Mouse (Mus musculus) layer of hippocampus, postnatal 25 days (tissue): ENCODE measurements at regions not wholly inside any gene's neighbourhood (a gene's known extent, or its start where the extent isn't known, plus 50 kb on each side); places are given as distances from the start of the nearest gene placed in this dataset.
A peak's percentile ranks its signal among the peaks of the same experiment; 100 is the strongest.

Experiments used
- DNase-seq, 2 experiments: peaks; one replicate each; pipeline ENCODE4 v3.0.0; 2022; ENCODE audit warnings: mixed read lengths in 2 of 2, low spot score in 1 of 2; ENCODE audit errors: extremely low spot score in 1 of 2

DNA sequence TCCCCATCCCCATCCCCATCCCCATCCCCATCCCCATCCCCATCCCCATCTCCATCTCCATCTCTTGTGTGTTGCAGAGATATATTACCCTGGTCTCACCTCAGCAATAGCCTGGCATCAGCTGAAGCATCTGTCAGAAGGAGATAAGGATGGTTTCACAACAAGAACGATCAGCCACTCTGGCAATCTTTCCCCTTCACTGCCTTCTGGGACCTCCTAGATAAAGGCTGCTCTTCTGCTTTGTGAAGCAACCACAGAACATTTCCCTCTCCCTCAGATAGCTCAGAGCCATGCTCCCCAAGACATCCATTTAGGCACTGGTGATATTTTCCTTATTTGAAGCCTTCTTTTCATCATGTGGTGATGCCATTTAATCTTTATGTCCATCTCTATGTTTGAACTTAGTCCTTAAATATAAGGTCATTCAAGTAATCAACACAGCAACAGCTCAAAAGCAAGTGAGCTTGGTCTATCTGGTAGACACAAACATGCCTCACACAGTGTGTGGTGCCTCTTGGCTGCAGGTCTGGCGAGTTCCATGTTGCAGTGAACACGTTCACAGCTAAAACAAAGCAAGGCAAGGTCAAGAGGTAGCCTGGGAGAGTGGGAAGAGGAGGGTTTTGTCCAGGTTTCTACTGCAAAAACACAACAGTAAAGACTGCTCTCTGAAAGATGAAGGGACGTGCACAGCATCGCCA lies 321.7 kb upstream of the Runx1 start:
- no peak for DNase-seq

DNA sequence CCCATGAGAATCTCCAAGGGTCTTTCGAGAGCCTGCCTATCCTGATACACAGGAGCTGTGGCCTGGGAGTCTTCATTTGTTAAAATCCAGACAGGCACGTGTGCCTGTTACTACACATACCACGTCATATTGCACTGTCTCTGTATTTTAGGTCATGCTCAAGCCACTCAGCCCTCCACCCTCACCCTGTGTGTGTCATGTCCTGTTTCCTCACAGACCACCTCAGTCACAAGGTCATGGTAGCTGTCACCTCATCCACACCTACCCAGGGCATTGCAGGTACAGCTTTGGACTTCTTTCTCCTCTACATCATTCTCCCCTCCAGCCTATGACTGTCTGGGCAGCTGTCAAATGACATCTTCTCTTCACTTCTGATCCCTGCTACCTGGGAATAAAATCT lies 320.9 kb upstream of the Runx1 start:
- no peak for DNase-seq

DNA sequence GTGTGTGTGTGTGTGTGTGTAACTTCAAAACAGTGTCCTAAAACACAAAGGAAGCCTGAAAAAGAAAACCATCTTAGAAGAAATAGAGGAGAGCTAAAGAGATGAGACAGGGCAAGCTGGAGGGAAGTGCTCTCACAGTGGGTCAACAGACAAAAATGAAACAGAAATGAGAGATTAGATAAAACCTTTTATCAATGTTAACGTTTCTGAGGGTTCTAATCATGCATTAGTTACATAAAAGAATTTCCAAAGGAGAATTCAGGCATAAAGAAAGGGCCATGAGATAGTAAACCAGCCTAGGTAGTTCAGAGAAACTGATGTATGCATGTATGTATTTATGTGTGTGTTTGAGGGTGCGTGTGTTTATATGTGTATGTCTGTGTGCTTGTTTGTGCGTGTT lies 319.7 kb upstream of the Runx1 start:
- no peak for DNase-seq

DNA sequence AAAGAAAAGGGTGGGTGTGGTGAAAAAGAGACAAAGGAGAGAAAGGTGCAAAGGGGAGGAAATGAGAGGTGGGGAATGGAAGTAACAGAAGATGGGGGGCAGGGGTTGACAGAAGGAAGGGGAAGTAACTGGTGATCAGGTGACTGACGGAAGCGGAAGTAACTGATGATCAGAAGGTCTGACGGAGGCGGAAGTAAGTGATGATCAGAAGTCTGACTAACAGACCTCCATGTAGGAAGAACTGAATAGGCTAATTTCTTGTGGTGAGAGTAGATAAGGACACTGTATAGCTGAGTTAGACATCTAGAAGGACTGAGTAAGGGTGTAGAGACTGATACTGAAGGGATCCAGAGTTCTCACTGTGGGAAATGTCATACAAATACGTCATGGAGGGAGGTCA lies 318.1 kb upstream of the Runx1 start:
- DNase-seq: no peak

DNA sequence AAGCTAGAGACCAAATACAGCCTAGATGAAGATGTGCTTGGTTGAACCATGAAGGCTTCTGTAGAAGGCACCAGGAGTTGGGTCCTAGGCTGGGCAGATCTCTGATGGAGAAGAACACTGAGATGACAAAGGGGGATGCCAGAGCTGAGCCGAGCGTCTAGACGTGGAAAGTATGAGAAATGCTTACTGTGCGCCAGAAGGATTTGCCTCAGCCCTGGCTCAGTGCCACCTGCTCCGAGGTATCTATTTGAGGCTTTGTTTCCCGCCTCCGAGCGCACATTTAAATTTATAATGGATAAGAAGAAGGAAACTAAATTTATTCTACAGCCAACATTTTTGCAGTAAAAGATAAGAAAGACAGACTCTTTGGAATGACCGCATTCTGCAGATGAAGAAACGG lies 317.2 kb upstream of the Runx1 start:
- DNase-seq: peak in 1 of 2 experiments; percentile 48

DNA sequence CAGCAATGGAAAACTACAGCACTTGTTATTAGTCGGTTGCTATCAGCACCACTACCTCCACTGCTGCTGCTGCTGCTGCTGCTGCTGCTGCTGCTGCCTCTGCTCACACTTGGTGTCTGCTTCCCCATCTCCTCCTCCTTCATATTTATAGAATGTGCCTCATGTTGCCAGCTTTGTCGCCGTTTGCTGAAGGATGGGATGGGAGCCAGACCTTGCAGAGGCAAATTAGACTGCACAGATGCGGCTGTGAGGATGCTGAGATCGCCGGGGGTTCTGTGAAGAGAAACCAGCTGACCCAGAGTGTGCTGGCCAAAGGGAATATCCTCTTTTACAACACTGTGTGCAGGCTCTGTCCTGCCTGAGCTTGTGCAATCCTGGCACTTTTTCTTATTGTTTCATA lies 316.0 kb upstream of the Runx1 start:
- no peak for DNase-seq

DNA sequence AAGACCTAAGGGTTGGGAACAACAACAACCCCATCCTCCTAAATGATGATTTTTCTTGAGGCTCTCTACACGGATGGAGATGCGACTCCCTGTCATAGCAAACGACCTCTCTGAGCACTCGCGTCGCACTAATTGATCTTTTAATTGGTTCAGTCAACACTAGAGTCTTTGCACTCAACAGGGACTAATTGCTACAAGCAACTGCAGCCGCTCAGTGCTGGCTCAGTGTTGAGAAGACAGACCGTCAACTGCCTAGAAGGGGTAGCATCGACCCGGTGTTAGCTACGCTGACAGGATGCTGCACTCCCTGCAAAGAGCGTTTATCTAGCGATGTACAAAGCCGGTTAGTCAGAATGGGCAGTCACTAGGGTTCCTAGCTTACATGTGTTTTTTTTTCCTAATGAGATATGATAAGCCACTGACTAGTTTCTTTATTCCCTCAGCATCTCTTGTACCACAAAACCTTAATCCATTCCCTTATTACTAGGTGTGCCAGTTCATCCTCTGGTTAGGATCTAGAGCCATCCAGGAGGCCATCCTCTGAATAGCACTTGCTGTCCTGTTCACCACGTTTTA lies 314.7 kb upstream of the Runx1 start:
- DNase-seq: no peak

DNA sequence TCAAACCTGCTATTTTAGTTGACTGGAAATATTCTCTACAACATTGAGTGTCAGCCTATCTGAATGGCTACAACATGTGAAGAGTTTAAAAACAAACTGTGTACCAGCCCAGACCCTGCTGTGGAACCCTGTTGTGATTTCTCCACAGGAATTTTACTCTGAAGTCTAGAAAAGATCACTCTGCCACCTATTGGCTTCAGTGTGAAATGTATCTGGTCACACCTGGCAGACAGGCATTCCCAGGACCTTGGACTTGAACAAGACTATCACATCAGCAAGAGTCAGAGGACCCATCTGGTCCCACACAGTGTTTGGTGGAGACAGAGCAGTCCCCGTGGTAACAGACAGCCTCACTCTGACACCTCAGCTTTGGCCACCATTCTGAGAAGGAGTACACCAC lies 311.3 kb upstream of the Runx1 start:
- DNase-seq: no peak

DNA sequence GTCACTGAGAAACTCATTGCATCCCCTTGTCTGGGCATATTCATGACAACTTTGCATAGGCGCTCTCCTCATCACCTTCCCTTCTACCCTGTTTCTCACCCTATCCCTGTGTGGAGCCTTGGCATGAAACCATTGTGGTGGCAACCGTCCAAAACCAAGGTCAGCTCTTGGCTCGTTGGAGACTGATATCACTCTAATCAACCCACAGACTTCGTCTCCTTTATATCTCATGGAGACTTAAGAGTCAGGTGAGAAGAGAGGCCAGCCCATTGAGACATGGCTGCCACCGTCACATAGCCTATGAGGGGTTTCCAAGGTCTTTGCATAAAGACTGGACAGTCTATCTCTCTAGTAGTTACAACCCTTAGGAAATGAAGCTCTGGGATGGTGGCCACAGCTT lies 305.5 kb upstream of the Runx1 start:
- DNase-seq: no peak

DNA sequence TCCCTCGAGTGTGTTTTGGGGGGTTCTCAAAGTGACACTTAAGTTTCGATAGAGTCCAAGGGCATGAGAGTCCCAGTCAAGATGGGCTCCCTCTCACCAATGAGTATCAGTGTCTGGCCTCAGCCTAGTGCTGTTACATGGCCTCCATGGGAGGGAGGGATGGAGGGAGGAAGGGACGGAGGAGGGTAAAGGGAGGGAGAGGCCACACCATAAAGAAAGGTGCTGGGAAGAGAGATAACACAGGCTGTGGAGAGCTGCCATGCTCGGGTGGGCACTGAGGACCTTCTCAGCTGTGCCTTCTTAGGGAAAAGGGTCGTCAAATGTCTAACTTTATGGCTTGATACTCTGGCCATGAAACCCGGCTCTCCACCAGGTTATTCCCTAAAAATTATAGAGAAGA lies 304.7 kb upstream of the Runx1 start:
- DNase-seq: no peak

DNA sequence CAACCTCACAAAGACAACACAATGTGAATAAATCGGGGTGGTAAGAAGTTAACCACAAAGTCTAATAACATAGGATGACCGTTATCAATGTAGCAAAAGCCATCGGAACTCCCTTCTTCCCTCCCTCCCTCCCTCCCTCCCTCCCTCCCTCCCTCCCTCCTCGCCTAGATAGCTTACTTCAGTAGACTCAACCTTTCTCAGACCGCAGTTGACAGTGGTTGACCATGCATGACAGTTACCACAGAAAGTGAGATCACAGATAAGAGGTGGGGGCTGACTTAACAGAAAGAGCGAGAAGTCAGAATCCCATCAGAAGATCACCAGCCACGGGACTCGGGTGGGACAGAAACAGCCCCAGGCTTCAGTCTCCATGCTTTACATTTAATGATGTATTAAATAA lies 297.8 kb upstream of the Runx1 start:
- no peak for DNase-seq

DNA sequence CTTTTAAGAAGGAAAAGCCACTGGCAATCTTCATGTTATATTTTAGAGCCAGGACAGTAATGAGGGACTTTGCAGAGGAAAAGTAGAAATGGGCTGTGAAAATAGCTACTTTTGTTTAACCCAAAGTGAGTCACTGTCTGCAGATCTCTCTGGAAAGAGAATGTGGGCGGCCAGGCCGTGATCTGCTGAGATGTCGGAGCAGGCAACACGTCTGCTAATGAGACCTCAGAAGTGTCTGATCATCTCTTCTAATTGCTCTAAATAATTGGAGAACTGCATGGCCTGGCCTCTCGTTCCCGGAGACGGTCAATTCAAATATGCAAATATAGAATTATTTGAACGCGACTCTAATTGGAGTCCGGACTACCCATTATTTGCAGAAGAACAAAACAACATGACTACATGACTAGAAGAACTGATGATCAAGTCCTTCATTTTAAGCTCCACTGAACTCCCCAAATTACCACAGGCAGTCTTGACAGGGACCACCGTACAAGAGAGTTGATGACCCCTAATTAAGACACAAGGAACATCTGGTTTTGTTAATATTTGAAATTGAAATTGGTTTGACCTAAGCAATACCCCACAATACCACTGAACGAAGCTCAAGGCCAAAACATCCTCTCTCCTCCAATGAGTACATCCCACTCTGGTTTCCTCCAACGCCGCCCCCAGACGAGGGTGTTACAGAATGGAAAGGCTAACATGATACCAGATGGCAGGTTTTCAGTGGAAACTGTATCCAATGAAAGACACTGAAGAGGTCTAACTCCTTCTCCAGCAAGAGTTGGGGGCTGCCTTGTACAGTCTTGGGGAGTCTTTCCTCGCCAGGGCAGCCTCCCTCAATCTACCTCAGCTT lies 290.4 kb upstream of the Runx1 start:
- DNase-seq: no peak

DNA sequence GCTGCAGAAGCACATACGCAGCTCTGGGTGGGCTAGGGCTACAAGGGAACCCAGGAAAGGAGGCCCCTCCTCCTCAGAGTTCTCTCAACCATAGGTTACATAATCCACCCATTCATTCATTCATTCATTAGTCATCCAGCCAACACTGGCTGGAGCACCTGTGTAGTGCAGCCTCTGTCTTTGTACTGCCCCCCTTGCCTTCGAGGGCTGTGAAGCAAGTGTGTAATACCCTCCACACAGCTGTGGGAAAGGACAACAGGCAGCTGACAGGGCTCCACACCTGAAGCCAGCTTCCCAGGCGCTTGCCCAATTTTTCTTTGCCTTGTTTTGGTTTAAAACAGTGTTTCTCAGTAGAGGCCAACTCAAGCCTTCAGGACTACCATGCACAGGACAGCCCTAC lies 285.0 kb upstream of the Runx1 start:
- no peak for DNase-seq

DNA sequence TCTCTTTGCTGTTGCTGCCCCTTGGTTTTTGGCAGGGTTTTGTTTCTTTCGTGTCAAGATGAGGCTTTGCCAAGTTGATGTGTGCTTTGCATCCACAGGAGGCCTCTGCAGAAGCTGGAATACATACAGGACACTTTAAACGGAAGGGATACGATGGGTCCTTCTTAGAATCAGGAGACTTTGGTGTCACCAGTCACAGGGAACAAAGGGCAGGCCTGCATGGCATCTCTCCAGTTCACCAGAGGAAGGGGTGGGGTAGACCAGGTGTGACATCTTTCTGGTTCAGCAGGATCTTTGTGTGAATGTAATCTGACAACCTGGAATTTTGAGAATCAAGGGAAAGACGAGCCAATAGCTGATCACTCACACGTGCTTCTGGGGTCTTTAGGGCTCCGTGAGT lies 284.5 kb upstream of the Runx1 start:
- no peak for DNase-seq

DNA sequence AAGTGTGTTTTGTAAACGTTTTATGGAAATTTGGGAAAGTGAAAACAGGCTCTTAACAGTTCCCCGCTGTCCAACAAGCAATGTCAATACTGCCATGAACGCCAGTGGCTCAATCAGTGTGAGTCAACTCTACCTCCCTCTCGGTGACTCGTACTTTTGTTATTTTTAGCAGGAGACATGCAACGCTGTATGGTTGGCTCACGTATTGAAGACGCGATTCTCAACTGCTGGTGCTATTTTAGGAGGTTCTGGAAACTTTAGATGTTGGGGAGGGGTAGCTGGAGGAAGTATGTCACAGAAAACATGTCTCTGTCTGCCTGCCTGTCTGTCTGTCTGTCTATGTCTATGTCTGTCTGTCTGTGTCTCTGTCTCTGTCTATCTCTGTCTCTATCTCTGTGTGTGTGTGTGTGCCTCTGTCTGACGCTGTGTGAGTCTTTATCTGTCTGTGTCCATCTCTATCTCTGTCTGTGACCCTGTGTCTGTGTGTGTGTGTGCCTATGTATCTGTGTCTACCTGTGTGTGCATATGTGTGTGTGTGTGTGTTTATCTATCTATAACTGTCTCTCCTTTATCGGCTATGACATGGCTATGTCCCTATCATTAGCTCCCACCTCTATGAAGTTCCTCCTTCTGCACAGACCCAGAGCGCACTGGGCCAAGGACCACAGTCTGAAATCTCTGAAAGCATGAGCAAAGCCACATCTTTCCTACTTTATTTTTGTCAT lies 283.9 kb upstream of the Runx1 start:
- DNase-seq: no peak

DNA sequence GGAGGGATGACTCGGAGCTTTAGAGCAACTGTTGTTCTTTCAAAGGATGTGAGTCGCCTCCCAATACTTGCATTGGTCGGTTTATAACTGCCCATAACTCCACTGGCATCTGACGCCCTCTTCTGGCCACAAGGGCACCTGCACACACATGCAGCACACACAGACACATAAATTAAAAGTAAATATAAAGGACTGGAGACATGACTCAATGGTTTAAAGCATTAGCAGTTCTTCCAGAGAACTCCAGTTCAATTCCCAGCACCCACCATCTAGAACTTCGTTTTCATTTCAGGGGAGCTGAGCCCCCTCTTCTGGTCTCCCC lies 281.5 kb upstream of the Runx1 start:
- no peak for DNase-seq

DNA sequence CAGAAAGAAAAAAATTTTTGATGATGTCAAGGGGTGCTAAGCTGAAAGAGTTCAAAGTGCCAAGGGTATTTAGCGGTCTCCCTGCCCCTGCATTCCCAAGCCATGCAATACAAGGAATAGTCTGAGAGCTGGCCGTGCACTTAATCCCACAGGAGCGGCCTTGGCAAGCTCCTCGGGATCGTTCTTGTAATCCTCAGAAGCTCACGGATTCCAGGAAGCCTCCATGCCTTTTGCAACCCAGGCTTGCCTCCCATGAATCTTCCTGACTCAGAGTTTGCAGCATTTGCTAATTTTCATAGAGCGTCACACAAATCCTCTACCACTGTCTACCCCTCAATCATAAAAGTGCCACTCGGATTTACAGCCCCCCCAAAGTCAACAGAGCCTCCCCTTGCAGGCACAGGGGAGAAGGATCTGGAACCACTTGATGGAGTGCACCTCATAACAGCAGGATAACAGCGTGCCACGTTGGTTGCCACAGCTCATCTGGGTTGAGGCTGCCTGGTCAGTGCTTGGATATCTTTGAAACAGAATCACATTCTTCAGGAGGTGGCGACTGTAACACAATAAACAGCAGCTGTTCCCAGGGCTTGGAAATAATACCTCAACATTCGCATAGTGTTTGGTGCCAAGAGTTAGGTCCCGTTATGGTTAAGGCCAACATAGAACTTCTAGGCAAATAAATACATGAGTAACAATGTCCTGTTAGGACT lies 281.0 kb upstream of the Runx1 start:
- DNase-seq: no peak

DNA sequence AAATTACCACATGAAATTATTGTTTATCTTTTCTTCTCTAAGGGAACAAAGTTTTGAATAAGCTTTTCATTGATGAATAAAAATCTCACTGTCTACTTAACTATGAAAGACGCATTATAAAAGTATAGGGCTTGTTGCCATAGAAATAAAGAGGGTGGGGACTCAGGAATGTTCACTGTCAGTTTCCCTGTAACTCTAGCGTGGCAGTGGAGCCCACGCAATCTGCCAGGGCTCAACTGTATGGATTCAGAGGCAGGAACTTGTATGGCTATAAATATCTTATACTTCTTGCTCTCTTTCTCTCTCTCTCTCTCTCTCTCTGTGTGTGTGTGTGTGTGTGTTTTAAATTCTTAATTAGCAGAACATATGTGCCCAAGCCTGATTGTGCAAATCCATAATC lies 276.2 kb upstream of the Runx1 start:
- DNase-seq: no peak

DNA sequence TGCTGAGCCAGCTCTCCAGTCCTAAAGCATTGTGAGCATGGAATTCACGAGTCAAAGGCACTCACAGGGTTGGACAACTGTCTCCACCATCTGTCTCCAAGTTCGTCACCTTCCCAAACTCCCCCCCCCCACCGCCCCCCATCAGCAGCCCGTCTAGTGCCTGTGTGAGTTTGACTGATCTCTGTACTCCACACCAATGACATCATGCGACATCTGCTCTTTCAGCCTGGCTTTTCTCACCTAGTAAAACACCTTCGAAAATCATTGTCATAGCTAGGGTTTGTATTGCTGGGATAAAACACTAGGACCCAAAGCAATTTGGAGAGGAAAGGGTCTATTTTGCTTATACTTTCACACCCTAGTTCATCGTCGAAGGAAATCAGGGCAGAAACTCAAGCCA lies 272.1 kb upstream of the Runx1 start:
- DNase-seq: no peak

DNA sequence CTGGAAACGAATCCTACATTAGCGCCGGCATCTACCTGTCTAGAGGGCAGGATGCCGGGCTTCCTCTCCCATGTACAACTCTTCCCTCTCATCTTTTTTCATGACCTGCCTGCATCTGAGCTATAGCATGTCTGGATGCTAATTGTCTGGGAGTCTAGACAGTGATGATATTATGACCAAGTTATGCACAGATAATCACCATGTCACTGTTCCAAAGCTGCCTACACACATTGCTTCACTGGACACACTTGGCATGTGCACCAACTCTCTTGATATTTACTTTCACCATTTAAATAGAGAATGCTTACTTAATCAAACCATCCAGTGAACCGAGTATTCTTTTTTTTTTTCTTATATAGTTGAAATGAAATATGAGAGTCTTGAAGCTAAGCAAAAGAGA lies 270.2 kb upstream of the Runx1 start:
- DNase-seq: no peak

DNA sequence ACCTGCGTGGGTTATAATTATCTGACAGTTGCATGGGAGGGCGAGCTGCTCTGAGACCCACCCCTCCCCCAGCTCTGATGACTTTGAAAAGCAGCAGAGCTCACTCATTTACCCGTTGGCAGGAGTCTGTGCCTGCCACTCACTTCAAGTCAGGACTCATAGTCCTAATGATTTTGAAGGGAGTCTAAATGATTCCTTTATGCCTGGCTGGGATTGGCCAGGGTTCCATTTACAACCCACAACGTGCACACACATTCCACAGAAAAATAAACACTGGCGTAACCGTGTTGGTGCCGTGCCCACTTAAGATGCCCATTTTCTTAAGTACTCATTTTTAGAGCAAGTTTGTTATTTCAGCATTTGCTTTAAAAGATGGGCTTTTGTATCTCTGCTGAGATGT lies 266.8 kb upstream of the Runx1 start:
- DNase-seq: no peak
